Comparison of ENCODE assay signal across 15 mouse cellular contexts in the genomic region with DNA sequence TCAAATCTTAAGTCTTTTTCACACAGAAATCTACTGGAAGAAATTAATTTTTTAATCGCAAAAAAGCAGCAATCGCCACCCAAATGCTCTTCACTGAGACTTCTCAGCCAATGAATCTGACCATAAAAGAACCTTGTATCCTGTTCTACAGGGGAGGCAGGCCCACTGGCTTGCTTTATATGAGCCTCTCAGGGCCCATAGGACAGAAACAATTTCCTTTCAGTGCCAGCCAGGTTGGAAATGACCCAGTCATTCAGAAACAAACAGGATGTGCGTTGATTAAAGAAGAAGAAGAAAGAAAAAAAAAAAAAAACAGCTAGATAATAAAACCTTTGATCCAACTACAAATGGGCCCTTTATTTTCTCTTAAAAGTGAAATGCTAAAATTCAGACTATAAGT.
DNase-seq lines count a peak whose midpoint lies in the region; ATAC-seq and TF ChIP-seq lines count a peak whose summit lies in the region.
"Had no signal": no experiment of that assay in that cellular context is flagged by ENCODE, and none has a peak within 500 bp of the region (broad histone marks: within the 10 kb centered on the region; RNA-seq: fewer than 3 reads in every experiment).

No protein-coding gene starts in this region.

- no peaks in the 10 kb centered on the region for H3K27me3 ChIP-seq in forebrain, embryonic 11.5 days (ENCODE audit: control insufficient read depth, insufficient read depth, low read length)
- no peaks in the 10 kb centered on the region for H3K27me3 ChIP-seq in forebrain, embryonic 10.5 days (ENCODE audit: poor library complexity, severe bottlenecking)
- no peaks in the 10 kb centered on the region for H3K27me3 ChIP-seq in hindbrain, postnatal 0 days (ENCODE audit: insufficient read depth, low read length)
- H3K27me3 ChIP-seq: embryonic facial prominence, embryonic 12.5 days; kidney, embryonic 15.5 days; megakaryocyte, embryonic 14.5 days had no signal

- no peaks in the 10 kb centered on the region for H3K9me3 ChIP-seq in forebrain, embryonic 11.5 days (ENCODE audit: control insufficient read depth, low read length)
- no peaks in the 10 kb centered on the region for H3K9me3 ChIP-seq in forebrain, embryonic 10.5 days
- no peaks in the 10 kb centered on the region for H3K9me3 ChIP-seq in hindbrain, postnatal 0 days (ENCODE audit: low read length)
- H3K9me3 ChIP-seq: embryonic facial prominence, embryonic 12.5 days; kidney, embryonic 15.5 days; megakaryocyte, embryonic 14.5 days had no signal

- H3K4me1 ChIP-seq in forebrain, embryonic 11.5 days (replicated peaks; ENCODE audit: control insufficient read depth, insufficient read depth, low read length): peaks cover 4% of the 10 kb centered on the region; the same call in 1 of the 2 replicates
- H3K4me1 ChIP-seq in forebrain, embryonic 10.5 days: peaks cover 19% of the 10 kb centered on the region
- H3K4me1 ChIP-seq in hindbrain, postnatal 0 days (ENCODE audit: insufficient read depth, low read length): peaks cover 10% of the 10 kb centered on the region; the same call in 1 of the 2 replicates
- H3K4me1 ChIP-seq: kidney, embryonic 15.5 days; megakaryocyte, embryonic 14.5 days had no signal

- WGBS in forebrain, embryonic 11.5 days: 57% methylated on average over 3 of the region's 3 CpGs
- WGBS in forebrain, embryonic 10.5 days: 55% methylated on average over 3 of the region's 3 CpGs
- WGBS in hindbrain, postnatal 0 days: 50% methylated on average over 3 of the region's 3 CpGs

- DNase-seq in forebrain, embryonic 11.5 days (ENCODE audit: low spot score): no peak
- DNase-seq in forebrain, embryonic 10.5 days (ENCODE audit: extremely low spot score, low spot score): no peak
- peak; percentile 58 to 72 for DNase-seq in right cerebral cortex, postnatal 10 days (ENCODE audit: low spot score in 2 of 2)
- DNase-seq in right cerebral cortex, adult 2 months (ENCODE audit: low spot score in 2 of 2): no peak
- peak; percentile 68 for DNase-seq in hindbrain, postnatal 0 days (ENCODE audit: low spot score)
- no peak for DNase-seq in kidney, postnatal 36 days
- no peak for DNase-seq in thymus, postnatal 0 days (ENCODE audit: low spot score)
- DNase-seq in MN1 (ENCODE audit: low spot score): no peak
- DNase-seq: gastrocnemius, adult 2 months; thymus, postnatal 14 days had no signal

- no peaks in the 10 kb centered on the region for H3K36me3 ChIP-seq in forebrain, embryonic 11.5 days (ENCODE audit: control insufficient read depth, insufficient read depth, low read length)
- no peaks in the 10 kb centered on the region for H3K36me3 ChIP-seq in forebrain, embryonic 10.5 days (replicated peaks)
- no peaks in the 10 kb centered on the region for H3K36me3 ChIP-seq in hindbrain, postnatal 0 days (ENCODE audit: insufficient read depth, low read length)
- H3K36me3 ChIP-seq: embryonic facial prominence, embryonic 12.5 days; kidney, embryonic 15.5 days had no signal

- H3K27ac ChIP-seq in forebrain, embryonic 11.5 days (ENCODE audit: low read depth, low read length): peak overlapping the region; percentile 18; the same call in 1 of the 2 replicates
- no peak overlapping the region for H3K27ac ChIP-seq in forebrain, embryonic 10.5 days
- peak overlapping the region; percentile 73 for H3K27ac ChIP-seq in hindbrain, postnatal 0 days
- H3K27ac ChIP-seq: embryonic facial prominence, embryonic 12.5 days; gastrocnemius, adult 2 months; kidney, embryonic 15.5 days had no signal

- no peak for ATAC-seq in forebrain, embryonic 11.5 days (replicated peaks; ENCODE audit: low FRiP score)
- ATAC-seq in hindbrain, postnatal 0 days: 0 out of 2 replicates have a peak, but pooled peaks have one; percentile 36
- ATAC-seq: activated CD4-positive, CD25-positive, alpha-beta regulatory T cell, adult 4 months had no signal

- no peak overlapping the region for H3K4me2 ChIP-seq in forebrain, embryonic 11.5 days (ENCODE audit: low read depth, low read length, severe bottlenecking)
- no peak overlapping the region for H3K4me2 ChIP-seq in hindbrain, postnatal 0 days (ENCODE audit: low read depth, low read length)
- H3K4me2 ChIP-seq: embryonic facial prominence, embryonic 12.5 days; kidney, embryonic 15.5 days; liver, embryonic 11.5 days had no signal

- no peak overlapping the region for H3K9ac ChIP-seq in forebrain, embryonic 11.5 days (ENCODE audit: low read length)
- no peak overlapping the region for H3K9ac ChIP-seq in hindbrain, postnatal 0 days (replicated peaks; ENCODE audit: low read length)
- H3K9ac ChIP-seq: embryonic facial prominence, embryonic 12.5 days; kidney, embryonic 15.5 days had no signal

- no peak for TF ChIP-seq CTCF in hindbrain, postnatal 0 days (IDR thresholded peaks at IDR 0.05; ENCODE audit: low read depth)

- H3K4me3 ChIP-seq in forebrain, embryonic 11.5 days (ENCODE audit: low read depth, low read length): no peak overlapping the region
- no peak overlapping the region for H3K4me3 ChIP-seq in forebrain, embryonic 10.5 days
- no peak overlapping the region for H3K4me3 ChIP-seq in hindbrain, postnatal 0 days (ENCODE audit: low read length)
- H3K4me3 ChIP-seq: embryonic facial prominence, embryonic 12.5 days; gastrocnemius, adult 2 months; kidney, embryonic 15.5 days; megakaryocyte, embryonic 14.5 days had no signal

Comparison
In these comparisons a context has a peak if more than half of its experiments do, and no peak if none do; other contexts are left out.
1. DNase-seq: peak in right cerebral cortex, postnatal 10 days (2 of 2) and hindbrain, postnatal 0 days (single experiment); none in forebrain, embryonic 11.5 days (single experiment), forebrain, embryonic 10.5 days (single experiment), right cerebral cortex, adult 2 months (0 of 2), kidney, postnatal 36 days (0 of 2), thymus, postnatal 0 days (single experiment) and MN1 (single experiment).